Mouse (Mus musculus): ENCODE measurements around the gene Cyb561.

DNA sequence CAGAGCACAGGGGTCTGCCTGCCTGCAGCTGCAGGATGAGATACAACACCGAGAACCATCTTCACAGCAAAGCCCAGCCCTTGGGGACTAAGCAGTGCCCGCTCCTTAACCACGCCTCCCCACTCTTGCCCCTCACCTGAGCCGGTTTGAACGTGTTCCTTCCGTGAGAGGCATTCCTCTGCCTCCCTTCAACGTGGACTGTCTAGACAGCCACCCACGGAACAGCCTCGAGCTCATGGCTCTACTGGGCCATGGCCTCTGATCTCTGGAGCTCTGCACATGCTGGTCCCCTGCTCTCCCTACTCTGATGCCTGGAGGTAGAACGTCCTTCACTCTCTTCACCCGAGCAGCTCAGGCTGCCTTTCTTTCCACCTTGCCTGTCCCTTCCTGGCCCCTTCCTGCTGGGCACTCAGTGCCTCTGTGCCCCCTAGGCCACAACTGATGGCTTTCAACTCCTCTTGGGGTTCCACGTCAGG, at the start of gene Cyb561:
- TF ChIP-seq GATA1 (IDR thresholded peaks at IDR 0.05; ENCODE audit: low read length): no peak
- TF ChIP-seq TAL1 (IDR thresholded peaks at IDR 0.05; ENCODE audit: low read length): no peak
